Mouse (Mus musculus) small intestine, adult 2 months (tissue): ENCODE measurements at regions not wholly inside any gene's neighbourhood (a gene's known extent, or its start where the extent isn't known, plus 50 kb on each side); places are given as distances from the start of the nearest gene placed in this dataset.

Source experiments
- H3K27ac ChIP-seq: fragments of 200-500 bp; 2 replicates; pipeline ENCODE4 v1.5.1; 2012; ENCODE audit warnings: low read depth, low read length, control low read depth, inconsistent platforms; ENCODE audit not compliant: insufficient read depth
- H3K27me3 ChIP-seq: fragments of 200-500 bp; 2 replicates; pipeline ENCODE4 v1.6.1; 2012; ENCODE audit warnings: mild to moderate bottlenecking, moderate library complexity, low read length, inconsistent platforms; ENCODE audit not compliant: control insufficient read depth, insufficient read depth
- H3K36me3 ChIP-seq: fragments of 200-500 bp; 2 replicates; pipeline ENCODE4 v1.6.1; 2012; ENCODE audit warnings: mild to moderate bottlenecking, low read length, control low read depth, inconsistent platforms; ENCODE audit not compliant: control insufficient read depth, insufficient read depth
- H3K4me1 ChIP-seq: fragments of 200-500 bp; 2 replicates; pipeline ENCODE4 v1.6.1; 2012; ENCODE audit warnings: low read length, inconsistent platforms, mixed read lengths; ENCODE audit not compliant: control insufficient read depth, insufficient read depth, insufficient read length
- H3K4me3 ChIP-seq: fragments of 200-500 bp; 2 replicates; pipeline ENCODE4 v1.5.1; 2012; ENCODE audit warnings: low read depth, mild to moderate bottlenecking, control low read depth, inconsistent platforms, low read length, moderate library complexity
- CTCF ChIP-seq: fragments of 200-500 bp; IDR thresholded peaks from 2 replicates; pipeline ENCODE4 v1.5.1; 2012; ENCODE audit warnings: low read depth, mild to moderate bottlenecking, control low read depth, inconsistent platforms, low read length, moderate library complexity, mixed read lengths; ENCODE audit not compliant: insufficient replicate concordance, insufficient read length; ENCODE audit errors: extremely low read depth
- POLR2A ChIP-seq: fragments of 200-500 bp; IDR thresholded peaks from 2 replicates; pipeline ENCODE4 v1.6.1; 2012; ENCODE audit warnings: low read depth, mild to moderate bottlenecking, control low read depth, inconsistent platforms, low read length, moderate library complexity
- WGBS: fragments of 180-500 bp; shearing (Covaris S2); methylation state at CpG from one replicate; pipeline ENCODE4 v1.1.7; 2018; 5-methylcytosine and 5-hydroxymethylcytosine counted together

DNA sequence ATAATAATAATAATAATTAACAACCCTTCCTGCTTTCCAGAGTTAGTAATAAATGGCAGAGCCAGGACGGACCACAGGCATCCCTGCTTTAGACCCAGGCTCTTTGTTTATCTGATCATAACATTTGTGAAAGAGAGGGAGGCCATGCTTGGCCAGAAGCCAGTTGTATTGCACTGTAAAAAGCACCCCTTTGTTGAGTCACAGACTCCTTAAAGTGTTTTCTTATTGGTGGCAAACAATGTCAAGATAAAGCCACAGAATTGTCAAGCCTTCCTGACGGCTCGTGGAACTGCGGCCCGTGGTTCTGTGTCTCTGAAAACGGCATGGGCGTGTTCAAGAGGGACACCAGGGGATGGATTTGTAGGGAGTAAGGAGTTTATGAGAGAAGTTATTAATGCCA, 72.7 kb upstream of the Man2a1 start:
- H3K4me1 ChIP-seq = 0 out of 2 replicates have a peak, but pooled peaks cover 2% of the 10 kb centered on the region

DNA sequence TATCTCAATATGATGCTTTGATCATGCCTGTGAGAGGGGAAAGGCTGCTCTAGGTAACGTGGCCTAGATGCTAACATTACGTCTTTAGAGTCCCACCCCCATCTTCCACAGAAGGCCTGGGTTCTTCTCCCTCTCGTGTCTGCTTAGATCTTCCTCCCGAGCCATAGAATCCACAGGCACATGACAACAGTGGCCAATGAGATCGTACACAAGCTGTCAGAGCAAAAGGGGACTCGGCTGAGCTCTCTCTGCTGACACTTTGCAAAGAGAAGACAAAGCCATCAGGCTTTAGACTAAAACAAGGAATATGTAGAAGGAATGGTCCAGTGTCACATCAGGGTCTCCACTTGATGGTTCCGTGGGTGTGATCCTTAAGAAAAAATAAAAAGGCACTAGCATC, 72.1 kb upstream of the Man2a1 start:
- 0 out of 2 replicates have a peak, but pooled peaks cover 2% of the 10 kb centered on the region for H3K27me3 ChIP-seq
- TF ChIP-seq CTCF = no peak
- no peak for TF ChIP-seq POLR2A
- no peak overlapping the region for H3K27ac ChIP-seq
- WGBS = 86% methylated on average over 7 of the region's 7 CpGs
- H3K4me3 ChIP-seq = no peak overlapping the region
- no peaks in the 10 kb centered on the region for H3K36me3 ChIP-seq
- H3K4me1 ChIP-seq = 0 out of 2 replicates have a peak, but pooled peaks cover 2% of the 10 kb centered on the region

More for the DNA sequence above, 72.7 kb upstream of the Man2a1 start:
- 0 out of 2 replicates have a peak, but pooled peaks cover 2% of the 10 kb centered on the region for H3K27me3 ChIP-seq
- 25% methylated on average over 7 of the region's 7 CpGs for WGBS
- no peak overlapping the region for H3K27ac ChIP-seq
- H3K36me3 ChIP-seq = no peaks in the 10 kb centered on the region
- H3K4me3 ChIP-seq = no peak overlapping the region
- TF ChIP-seq CTCF (no peak), POLR2A (no peak)

DNA sequence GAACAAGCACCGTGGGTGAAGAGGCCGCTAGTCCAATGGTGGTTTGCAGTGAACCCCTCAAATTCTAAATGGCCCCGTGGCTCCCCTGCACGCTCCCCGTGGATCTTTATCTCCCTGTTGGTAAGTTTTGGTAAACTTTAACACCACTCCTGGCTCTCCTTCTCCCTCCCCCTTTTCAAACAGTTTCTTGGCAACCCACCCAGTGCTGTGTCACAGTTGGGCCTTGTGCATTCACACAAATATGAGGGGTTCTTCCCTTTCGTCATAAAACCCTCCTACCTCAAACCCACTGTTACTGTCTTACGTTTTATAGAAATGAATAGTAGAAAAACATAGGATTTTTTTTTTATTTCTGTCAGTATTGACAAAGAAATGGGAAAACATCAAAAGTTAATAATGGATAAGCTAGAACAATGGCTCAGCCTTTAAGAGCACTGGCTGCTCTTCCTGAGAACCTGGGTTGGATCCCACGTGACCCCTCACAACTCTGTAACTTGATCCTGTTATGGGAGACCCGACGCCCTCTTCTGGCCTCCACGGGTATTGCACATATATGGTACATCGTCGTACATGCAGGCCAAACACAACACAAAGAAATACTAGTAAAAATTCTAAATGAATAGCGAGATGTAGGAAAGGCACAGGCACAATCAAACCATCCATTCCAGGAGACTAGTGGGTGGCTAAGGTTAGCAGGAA, 71.1 kb upstream of the Man2a1 start:
- WGBS = 64% methylated on average over 14 of the region's 14 CpGs
- TF ChIP-seq CTCF = peak; percentile 41; the same call in 1 of the 2 replicates
- no peak for TF ChIP-seq POLR2A
- H3K27ac ChIP-seq = no peak overlapping the region

DNA sequence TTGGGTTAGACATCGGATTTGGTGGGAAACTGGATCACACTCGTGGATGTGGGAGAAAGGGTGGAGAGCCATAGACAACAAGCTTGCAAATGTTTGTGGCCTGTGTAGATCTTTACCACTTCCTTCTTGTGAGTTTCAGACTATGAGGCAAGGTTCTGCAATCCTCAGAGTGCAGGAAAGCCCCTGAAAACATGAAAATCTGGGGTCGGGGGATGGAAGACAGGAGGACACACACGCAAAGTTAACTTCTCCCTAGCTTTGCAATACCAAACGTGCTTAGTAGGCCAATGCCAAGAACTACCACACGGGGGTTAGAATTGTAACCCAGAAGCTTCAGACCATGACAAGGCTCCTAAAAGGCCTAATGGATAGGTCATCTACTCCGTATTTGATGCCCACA, 69.4 kb upstream of the Man2a1 start:
- no peaks in the 10 kb centered on the region for H3K36me3 ChIP-seq
- no peak overlapping the region for H3K27ac ChIP-seq
- H3K4me3 ChIP-seq = no peak overlapping the region
- 86% methylated on average over 7 of the region's 7 CpGs for WGBS
- TF ChIP-seq POLR2A (no peak), CTCF (no peak)
- 0 out of 2 replicates have a peak, but pooled peaks cover 2% of the 10 kb centered on the region for H3K27me3 ChIP-seq
- H3K4me1 ChIP-seq = 0 out of 2 replicates have a peak, but pooled peaks cover 2% of the 10 kb centered on the region

More for the DNA sequence above, 71.1 kb upstream of the Man2a1 start:
- Histone ChIP-seq H3K4me1 (0 out of 2 replicates have a peak, but pooled peaks cover 2% of the 10 kb centered on the region), H3K4me3 (no peak overlapping the region), H3K27me3 (0 out of 2 replicates have a peak, but pooled peaks cover 2% of the 10 kb centered on the region), H3K36me3 (no peaks in the 10 kb centered on the region)

DNA sequence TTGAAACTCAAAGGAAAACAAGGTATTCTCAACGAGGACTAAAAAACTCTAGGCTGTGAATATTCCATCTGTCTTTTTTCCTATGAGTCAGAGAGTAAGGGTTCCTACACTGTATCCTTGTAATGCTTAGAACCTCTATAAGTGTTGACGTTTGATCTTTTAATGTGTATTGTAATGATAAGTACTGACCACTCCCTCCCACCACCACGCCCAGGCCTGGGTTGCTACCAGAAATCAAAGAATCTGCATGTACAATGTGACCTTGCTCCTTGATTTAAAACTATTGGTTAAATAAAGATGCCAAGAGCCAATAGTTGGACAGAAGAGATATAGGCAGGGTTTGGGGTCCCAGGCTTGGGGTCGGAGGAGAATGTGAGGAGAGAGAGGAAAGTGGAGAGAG, 66.2 kb upstream of the Man2a1 start:
- H3K4me3 ChIP-seq = no peak overlapping the region
- no peak for TF ChIP-seq POLR2A
- no peak for TF ChIP-seq CTCF

DNA sequence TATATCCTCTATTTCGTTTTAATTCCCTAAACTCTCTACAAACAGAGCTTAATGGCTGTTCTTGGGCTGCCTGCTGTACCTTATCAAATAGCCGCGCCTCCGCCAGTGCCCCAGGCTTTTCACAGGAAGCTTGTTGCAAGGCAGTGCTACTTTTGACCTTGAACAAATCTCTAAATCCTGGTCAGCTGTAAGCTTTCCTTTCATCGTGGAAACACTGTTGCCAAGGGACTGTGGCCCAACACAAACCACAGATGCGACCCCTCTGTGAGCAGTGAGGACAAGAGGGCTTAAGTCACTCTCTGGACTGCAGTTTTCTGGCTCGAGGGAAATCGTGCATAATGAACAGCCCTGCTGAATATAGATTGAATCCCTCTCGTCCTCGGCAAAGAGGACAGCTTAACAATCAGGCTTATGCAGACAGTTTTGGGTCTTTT, 62.0 kb upstream of the Man2a1 start:
- no peak for TF ChIP-seq CTCF
- TF ChIP-seq POLR2A = no peak
- Histone ChIP-seq H3K27ac (no peak overlapping the region), H3K36me3 (no peaks in the 10 kb centered on the region), H3K27me3 (no peaks in the 10 kb centered on the region), H3K4me1 (0 out of 2 replicates have a peak, but pooled peaks cover 2% of the 10 kb centered on the region), H3K4me3 (no peak overlapping the region)
- WGBS = 13% methylated on average over 10 of the region's 10 CpGs

More for the DNA sequence above, 66.2 kb upstream of the Man2a1 start:
- Histone ChIP-seq H3K27ac (no peak overlapping the region), H3K4me1 (0 out of 2 replicates have a peak, but pooled peaks cover 2% of the 10 kb centered on the region), H3K36me3 (no peaks in the 10 kb centered on the region), H3K27me3 (no peaks in the 10 kb centered on the region)
- WGBS = 57% methylated on average over 4 of the region's 4 CpGs

DNA sequence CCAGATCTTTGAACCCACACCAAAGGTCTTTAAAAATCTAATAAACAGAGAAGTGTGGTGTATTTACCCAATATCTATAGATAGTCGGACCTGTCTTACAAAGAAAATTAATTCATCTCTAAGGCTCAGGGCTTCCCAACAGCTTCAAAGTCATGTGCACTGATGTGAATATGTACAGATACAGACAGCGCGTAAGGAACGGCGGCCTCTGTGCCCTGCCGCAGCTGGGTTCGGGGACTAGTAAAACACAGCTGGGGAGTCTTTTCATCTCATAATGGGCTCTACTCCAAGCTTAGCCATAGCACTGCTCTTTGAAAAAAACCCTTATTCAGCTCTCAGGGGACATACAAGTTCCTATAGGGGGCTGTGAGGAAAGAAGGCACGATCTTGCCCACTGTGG, 60.1 kb upstream of the Man2a1 start:
- Histone ChIP-seq H3K4me1 (0 out of 2 replicates have a peak, but pooled peaks cover 2% of the 10 kb centered on the region), H3K36me3 (no peaks in the 10 kb centered on the region), H3K4me3 (no peak overlapping the region), H3K27ac (no peak overlapping the region), H3K27me3 (no peaks in the 10 kb centered on the region)
- WGBS = 88% methylated on average over 8 of the region's 8 CpGs
- TF ChIP-seq CTCF = no peak
- TF ChIP-seq POLR2A = no peak
